Mouse (Mus musculus) liver, embryonic 14 days (tissue): ENCODE measurements around the gene Bglap3. TPM values are rescaled to one million over a fixed set of nuclear protein-coding genes. Genes with fewer than 3 reads are reported as not detected.

ENCODE experiments used
- polyA plus RNA-seq: library from polyadenylated mRNA; depleted of rRNA; stranded (reverse); fragments of >200 nt; gene quantifications from 2 replicates; pipeline ENCODE4 v1.2.3, GENCODE M21; 2012; rRNA removed

The Bglap3 gene
- polyA plus RNA-seq, result 0.31 and 0.45 TPM in 2 replicates

DNA sequence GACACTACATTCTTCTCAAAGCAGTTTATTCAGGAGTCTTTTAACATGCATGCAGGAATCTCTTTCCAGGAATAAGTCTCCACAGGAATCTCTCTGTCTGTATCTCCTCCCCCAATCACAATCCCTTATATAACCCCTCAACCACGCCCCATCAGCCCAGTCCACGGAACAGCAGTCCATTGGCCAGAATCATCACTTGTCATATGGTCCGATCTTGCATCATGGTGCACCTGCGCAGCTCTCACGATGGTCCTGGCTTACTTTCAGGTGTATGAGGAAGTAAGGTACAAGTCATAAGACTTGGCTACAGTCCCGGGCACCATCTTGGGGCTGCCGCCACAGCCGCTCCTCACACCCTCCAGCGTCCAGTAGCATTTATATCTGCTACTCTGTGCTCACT is at the start of gene Bglap3:
Gene Bglap3, minus strand, starts transcription at position 101 of the 400 bp plus-strand sequence.

DNA sequence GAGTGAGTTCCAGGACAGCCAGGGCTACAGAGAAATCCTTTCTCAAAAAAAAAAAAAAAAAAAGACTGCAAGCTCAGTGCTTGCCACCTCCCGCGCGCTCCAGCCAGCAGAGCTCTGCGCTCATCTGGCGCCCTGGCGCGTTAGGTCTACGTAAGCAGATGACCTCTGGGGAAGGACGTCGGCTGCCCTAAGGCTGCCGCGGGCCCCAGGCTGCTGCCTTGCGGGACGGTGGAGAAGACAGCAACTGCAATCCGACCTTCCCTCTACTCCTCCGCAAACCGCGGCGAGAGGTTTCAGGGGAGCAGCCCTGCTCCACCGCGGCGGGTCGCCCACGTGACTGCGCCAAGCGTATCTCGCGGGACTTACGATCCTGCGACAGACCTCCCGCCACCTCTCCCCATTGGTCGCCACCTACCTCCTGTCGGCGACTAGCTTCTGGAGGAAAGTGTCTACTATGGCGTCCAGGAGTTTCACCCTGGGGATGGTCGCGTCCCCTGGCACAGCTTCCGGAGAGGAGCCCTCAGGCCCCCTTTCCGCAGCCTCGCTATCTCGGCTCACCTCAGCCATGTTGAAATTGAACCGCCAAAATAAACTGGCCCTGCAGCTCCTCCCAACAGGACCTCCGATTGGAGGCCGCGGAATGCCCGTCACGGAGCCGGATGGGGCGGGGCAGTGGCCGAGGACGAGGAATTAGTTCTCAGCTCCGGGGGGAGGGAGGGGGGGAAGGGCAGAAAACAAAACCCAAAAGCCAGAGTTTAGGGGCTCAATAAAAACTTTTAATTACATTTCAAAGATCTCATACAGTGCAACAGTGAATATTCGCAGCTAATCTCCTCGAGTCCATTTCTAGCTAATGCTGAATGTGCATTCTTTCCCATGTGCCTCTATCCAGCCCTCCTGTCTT is 37.5 kb upstream of the Bglap3 start, which contains the start of gene Pmf1:
Gene Pmf1, minus strand, starts transcription at position 591 of the 904 bp plus-strand sequence.

DNA sequence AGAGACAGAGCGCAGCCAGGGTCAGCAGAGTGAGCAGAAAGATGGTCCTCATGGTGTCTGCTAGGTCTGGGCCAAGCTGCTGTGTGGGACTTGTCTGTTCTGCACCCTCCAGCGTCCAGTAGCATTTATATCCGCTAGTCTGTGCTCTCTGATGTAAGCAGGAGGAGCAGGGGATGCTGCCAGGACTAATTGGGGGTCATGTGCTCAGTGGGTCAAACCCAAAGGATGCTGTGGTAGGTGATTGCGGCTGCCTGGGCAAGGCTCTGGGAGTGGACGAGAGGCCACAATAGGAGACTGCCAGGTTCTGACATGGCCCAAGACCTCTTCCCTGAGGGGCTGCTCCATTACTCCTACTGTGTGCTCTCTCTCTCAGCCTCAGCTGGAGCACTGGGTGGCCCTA is 11.8 kb upstream of the Bglap3 start, which contains the start of gene Bglap:
Gene Bglap, minus strand, starts transcription at position 101 of the 400 bp plus-strand sequence.

GRCm38 (mm10) chr3:88378599-88378998 is 6.1 kb upstream of the Bglap3 start, which contains the start of gene Bglap2:
TSS of gene Bglap2 (minus strand) at chr3:88378699.

GRCm38 (mm10) chr3:88364337-88364736 is 8.2 kb downstream of the Bglap3 start, which contains the start of gene Paqr6:
TSS of gene Paqr6 (plus strand) at chr3:88364584.

GRCm38 (mm10) chr3:88336058-88337013 is 36.2 kb downstream of the Bglap3 start, which contains the start of the genes Tmem79 and Smg5:
TSS of gene Tmem79 (minus strand) at chr3:88336148.
TSS of gene Smg5 (plus strand) at chr3:88336260.

GRCm38 (mm10) chr3:88324951-88325405 is 47.6 kb downstream of the Bglap3 start, which contains the start of gene Glmp:
TSS of gene Glmp (plus strand) at chr3:88325023.

Other genes with a start within 250 kb of the Bglap3 start
- gene Mef2d, start 230.4 kb downstream of the Bglap3 start, polyA plus RNA-seq, result 8.7 and 10.4 TPM in 2 replicates
- 5.2 and 5.9 TPM in 2 replicates for gene Rhbg, start 118.0 kb downstream of the Bglap3 start, polyA plus RNA-seq
- 0.05 TPM in 1 of 2 replicates, not detected in the other for gene Gm38392, start 85.5 kb downstream of the Bglap3 start, polyA plus RNA-seq
- gene Tsacc, start 75.7 kb downstream of the Bglap3 start, polyA plus RNA-seq, result 2.3 TPM in 2 replicates
- gene Cct3, start 75.6 kb downstream of the Bglap3 start, polyA plus RNA-seq, result 184 and 203 TPM in 2 replicates
- gene Glmp, start 47.7 kb downstream of the Bglap3 start, polyA plus RNA-seq, result 25.8 and 30.1 TPM in 2 replicates
- gene Tmem79, start 36.6 kb downstream of the Bglap3 start, polyA plus RNA-seq, result 0.53 and 0.83 TPM in 2 replicates
- gene Smg5, start 36.5 kb downstream of the Bglap3 start, polyA plus RNA-seq, result 31.8 and 36.4 TPM in 2 replicates
- 6.3 and 7.4 TPM in 2 replicates for gene Paqr6, start 8.2 kb downstream of the Bglap3 start, polyA plus RNA-seq
- gene Bglap2, start 6.0 kb upstream of the Bglap3 start, polyA plus RNA-seq, result not detected in 2 replicates
- not detected in 2 replicates for gene Bglap, start 11.7 kb upstream of the Bglap3 start, polyA plus RNA-seq
- 57.8 and 64.4 TPM in 2 replicates for gene Pmf1, start 37.6 kb upstream of the Bglap3 start, polyA plus RNA-seq
- 7.5 and 8.9 TPM in 2 replicates for gene Slc25a44, start 52.4 kb upstream of the Bglap3 start, polyA plus RNA-seq
- gene Sema4a, start 88.4 kb upstream of the Bglap3 start, polyA plus RNA-seq, result 11.0 and 13.4 TPM in 2 replicates
- gene Lmna, start 137.2 kb upstream of the Bglap3 start, polyA plus RNA-seq, result 62.2 and 64.1 TPM in 2 replicates
- gene Mex3a, start 159.7 kb upstream of the Bglap3 start, polyA plus RNA-seq, result 1.2 and 1.3 TPM in 2 replicates
- 0.12 and 0.32 TPM in 2 replicates for gene Rab25, start 175.6 kb upstream of the Bglap3 start, polyA plus RNA-seq
- 70.8 and 71.2 TPM in 2 replicates for gene Lamtor2, start 180.3 kb upstream of the Bglap3 start, polyA plus RNA-seq
- gene Ubqln4, start 181.0 kb upstream of the Bglap3 start, polyA plus RNA-seq, result 21.4 and 23.9 TPM in 2 replicates
- 151 and 178 TPM in 2 replicates for gene Ssr2, start 203.1 kb upstream of the Bglap3 start, polyA plus RNA-seq
- 8.0 and 11.1 TPM in 2 replicates for gene Arhgef2, start 233.2 kb upstream of the Bglap3 start, polyA plus RNA-seq